Mouse (Mus musculus): ENCODE results near the gene Rnf187. TPM values are rescaled to one million over a fixed set of nuclear protein-coding genes. Genes with fewer than 3 reads are reported as not detected.
"Not testable (repeated sequence)": the region's sequence is repeated elsewhere in the genome, so short reads cannot be mapped to it uniquely, and the experiment has no call there.

The Rnf187 gene
- total RNA-seq, 2 experiments from 2014 or later, result 65.8 to 70.6 TPM

GRCm38 (mm10) chr11:58967346-58967745 is 28.6 kb upstream of the Rnf187 start:
- ATAC-seq (replicated peaks; ENCODE audit: poor library complexity), result 0 out of 2 replicates have a peak, but pooled peaks have one; percentile 49

- peak; percentile 18; the same call in 1 of the 2 replicates for ATAC-seq (replicated peaks; ENCODE audit: poor library complexity)
Observed at GRCm38 (mm10) chr11:58965001-58965760, 26.5 kb upstream of the Rnf187 start.

- ATAC-seq (replicated peaks; ENCODE audit: poor library complexity), result no peak
Observed at GRCm38 (mm10) chr11:58964216-58964615, 25.5 kb upstream of the Rnf187 start.

- ATAC-seq (replicated peaks; ENCODE audit: poor library complexity), result peak; percentile 33
Observed at GRCm38 (mm10) chr11:58963543-58963942, 24.8 kb upstream of the Rnf187 start.

GRCm38 (mm10) chr11:58961364-58962177 is 22.9 kb upstream of the Rnf187 start:
- no peak for ATAC-seq (replicated peaks; ENCODE audit: poor library complexity)

- peak; percentile 72 for ATAC-seq (replicated peaks; ENCODE audit: poor library complexity)
Observed at GRCm38 (mm10) chr11:58959921-58960465, 21.3 kb upstream of the Rnf187 start.

GRCm38 (mm10) chr11:58959186-58959825 is 20.6 kb upstream of the Rnf187 start:
- ATAC-seq (replicated peaks; ENCODE audit: poor library complexity), result peak; percentile 13

- no peak for ATAC-seq (replicated peaks; ENCODE audit: poor library complexity)
Observed at GRCm38 (mm10) chr11:58958536-58958935, 19.8 kb upstream of the Rnf187 start.

- ATAC-seq (replicated peaks; ENCODE audit: poor library complexity), result no peak
Observed at GRCm38 (mm10) chr11:58957226-58957914, 18.7 kb upstream of the Rnf187 start.

GRCm38 (mm10) chr11:58955868-58956257 is 17.1 kb upstream of the Rnf187 start:
- no peak for ATAC-seq (replicated peaks; ENCODE audit: poor library complexity)

- peak; percentile 11 for ATAC-seq (replicated peaks; ENCODE audit: poor library complexity)
Observed at GRCm38 (mm10) chr11:58955143-58955867, 16.6 kb upstream of the Rnf187 start.

- peak; percentile 70 for ATAC-seq (replicated peaks; ENCODE audit: poor library complexity)
Observed at GRCm38 (mm10) chr11:58954420-58955142, 15.9 kb upstream of the Rnf187 start, which contains the start of the genes Hist3h2a and Trim17. TSS of gene Hist3h2a (plus strand) at chr11:58954685. TSS of gene Trim17 (plus strand) at chr11:58954685.

- not testable (repeated sequence) for ATAC-seq (replicated peaks; ENCODE audit: poor library complexity)
Observed at GRCm38 (mm10) chr11:58954170-58954419, 15.4 kb upstream of the Rnf187 start.

GRCm38 (mm10) chr11:58953351-58954169 is 14.8 kb upstream of the Rnf187 start:
- ATAC-seq (replicated peaks; ENCODE audit: poor library complexity), result peak; percentile 24; the same call in 1 of the 2 replicates

- ATAC-seq (replicated peaks; ENCODE audit: poor library complexity), result no peak
Observed at GRCm38 (mm10) chr11:58951210-58951609, 12.5 kb upstream of the Rnf187 start.

- ATAC-seq (replicated peaks; ENCODE audit: poor library complexity), result no peak
Observed at GRCm38 (mm10) chr11:58949480-58950431, 11.0 kb upstream of the Rnf187 start.
